Mouse (Mus musculus): Measurements from ENCODE around the gene Bricd5. TPM values are rescaled to one million over a fixed set of nuclear protein-coding genes. Genes with fewer than 3 reads are reported as not detected.

Bricd5 gene
- total and polyA plus RNA-seq, 3 experiments, result 0.98 TPM; not detected in 2

GRCm38 (mm10) chr17:24524734-24525133, 51.0 kb downstream of the Bricd5 start:
- no peaks in the 10 kb centered on the region for H3K9me3 ChIP-seq (replicated peaks; ENCODE audit: low read length)
- H3K27ac ChIP-seq (ENCODE audit: insufficient read depth, low read depth), result no peak overlapping the region
- H3K79me2 ChIP-seq (replicated peaks; ENCODE audit: control insufficient read depth, extremely low read depth, insufficient read depth, poor library complexity, severe bottlenecking), result peaks cover 77% of the 10 kb centered on the region
- peaks cover 23 to 66% of the 10 kb centered on the region in 2 experiments for H3K36me3 ChIP-seq (replicated peaks in 1 of 2; ENCODE audit: control insufficient read depth in 1 of 2, insufficient read depth in 1 of 2, low read length in 1 of 2)
- H3K27me3 ChIP-seq (replicated peaks), result no peaks in the 10 kb centered on the region
- DNase-seq (ENCODE audit: extremely low read depth), result no peak
- H3K4me3 ChIP-seq (replicated peaks in 1 of 3; ENCODE audit: low read depth in 2 of 3, low read length in 2 of 3, poor library complexity in 1 of 3), result no peak overlapping the region
- TF ChIP-seq SIN3A (IDR thresholded peaks at IDR 0.05; ENCODE audit: low read length), result no peak
- TF ChIP-seq KAT2A (IDR thresholded peaks at IDR 0.05; ENCODE audit: insufficient replicate concordance, low read length), result no peak
- TF ChIP-seq ZNF384 (IDR thresholded peaks at IDR 0.05; ENCODE audit: low read depth, low read length), result no peak
- TF ChIP-seq GABPA (IDR thresholded peaks at IDR 0.05; ENCODE audit: insufficient replicate concordance, low read depth, low read length), result no peak
- peaks cover 5 to 28% of the 10 kb centered on the region in 2 experiments for H3K4me1 ChIP-seq (ENCODE audit: control insufficient read depth in 1 of 2, insufficient read depth in 2 of 2)
- no peak overlapping the region for H3K9ac ChIP-seq (ENCODE audit: insufficient read depth, low read depth)
- in situ Hi-C loops (cut with MboI; ENCODE audit: low pct_ligation_motif_present, low pct_unique_long_range_greater_than_20kb, low sequenced_read_pairs), result no loop called here
- no peak overlapping the region for H3K4me2 ChIP-seq (ENCODE audit: insufficient read depth, low read depth, poor library complexity, severe bottlenecking)
- dilution Hi-C loops (cut with MboI; ENCODE audit: extremely low pct_ligation_motif_present, extremely low pct_unique_long_range_greater_than_20kb, low sequenced_read_pairs), result no loop called here

Other genes starting within 250 kb of the Bricd5 start
Only the 20 nearest of the 24 such genes appear.
- gene Abca17, start 122.8 kb upstream of the Bricd5 start, total RNA-seq (2012; rRNA removed), result not detected in 2 replicates
- 0.35 TPM in 1 of 2 replicates, not detected in the other for gene Abca17, start 122.8 kb upstream of the Bricd5 start, total RNA-seq (2014; rRNA removed)
- gene Abca17, start 122.8 kb upstream of the Bricd5 start, polyA plus RNA-seq (2012; ENCODE audit: insufficient read length, low read depth), result not detected in 2 replicates
- gene Abca3, start 121.9 kb upstream of the Bricd5 start, total RNA-seq (2012; rRNA removed), result 5.7 and 8.4 TPM in 2 replicates
- 3.9 and 4.0 TPM in 2 replicates for gene Abca3, start 121.9 kb upstream of the Bricd5 start, total RNA-seq (2014; rRNA removed)
- 8.7 and 9.1 TPM in 2 replicates for gene Abca3, start 121.9 kb upstream of the Bricd5 start, polyA plus RNA-seq (2012; ENCODE audit: insufficient read length, low read depth)
- 160 and 186 TPM in 2 replicates for gene Rnps1, start 59.3 kb upstream of the Bricd5 start, total RNA-seq (2012; rRNA removed)
- 288 and 302 TPM in 2 replicates for gene Rnps1, start 59.3 kb upstream of the Bricd5 start, total RNA-seq (2014; rRNA removed)
- 252 and 255 TPM in 2 replicates for gene Rnps1, start 59.3 kb upstream of the Bricd5 start, polyA plus RNA-seq (2012; ENCODE audit: insufficient read length, low read depth)
- gene Eci1, start 47.2 kb upstream of the Bricd5 start, total RNA-seq (2012; rRNA removed), result 97.4 and 122 TPM in 2 replicates
- 94.7 and 100 TPM in 2 replicates for gene Eci1, start 47.2 kb upstream of the Bricd5 start, total RNA-seq (2014; rRNA removed)
- 70.1 and 74.1 TPM in 2 replicates for gene Eci1, start 47.2 kb upstream of the Bricd5 start, polyA plus RNA-seq (2012; ENCODE audit: insufficient read length, low read depth)
- gene Dnase1l2, start 30.8 kb upstream of the Bricd5 start, total RNA-seq (2012; rRNA removed), result 1.5 and 1.6 TPM in 2 replicates
- 0.82 TPM in 2 replicates for gene Dnase1l2, start 30.8 kb upstream of the Bricd5 start, total RNA-seq (2014; rRNA removed)
- 1.1 and 1.3 TPM in 2 replicates for gene Dnase1l2, start 30.8 kb upstream of the Bricd5 start, polyA plus RNA-seq (2012; ENCODE audit: insufficient read length, low read depth)
- gene E4f1, start 3.6 kb upstream of the Bricd5 start, total RNA-seq (2012; rRNA removed), result 21.5 and 22.7 TPM in 2 replicates
- 10.0 and 10.2 TPM in 2 replicates for gene E4f1, start 3.6 kb upstream of the Bricd5 start, total RNA-seq (2014; rRNA removed)
- 16.2 and 17.4 TPM in 2 replicates for gene E4f1, start 3.6 kb upstream of the Bricd5 start, polyA plus RNA-seq (2012; ENCODE audit: insufficient read length, low read depth)
- 14.2 and 17.3 TPM in 2 replicates for gene Pgp, start 3.5 kb upstream of the Bricd5 start, total RNA-seq (2012; rRNA removed)
- gene Pgp, start 3.5 kb upstream of the Bricd5 start, total RNA-seq (2014; rRNA removed), result 31.1 and 41.8 TPM in 2 replicates
- gene Pgp, start 3.5 kb upstream of the Bricd5 start, polyA plus RNA-seq (2012; ENCODE audit: insufficient read length, low read depth), result 41.1 and 41.6 TPM in 2 replicates
- gene Mlst8, start 5.2 kb downstream of the Bricd5 start, total RNA-seq (2012; rRNA removed), result 10.0 and 13.6 TPM in 2 replicates
- 10.9 and 14.0 TPM in 2 replicates for gene Mlst8, start 5.2 kb downstream of the Bricd5 start, total RNA-seq (2014; rRNA removed)
- 21.8 and 24.7 TPM in 2 replicates for gene Mlst8, start 5.2 kb downstream of the Bricd5 start, polyA plus RNA-seq (2012; ENCODE audit: insufficient read length, low read depth)
- gene Caskin1, start 14.7 kb downstream of the Bricd5 start, total RNA-seq (2012; rRNA removed), result 0.08 and 0.21 TPM in 2 replicates
- gene Caskin1, start 14.7 kb downstream of the Bricd5 start, total RNA-seq (2014; rRNA removed), result not detected in 2 replicates
- 0.71 and 0.80 TPM in 2 replicates for gene Caskin1, start 14.7 kb downstream of the Bricd5 start, polyA plus RNA-seq (2012; ENCODE audit: insufficient read length, low read depth)
- gene Traf7, start 54.1 kb downstream of the Bricd5 start, total RNA-seq (2012; rRNA removed), result 122 and 127 TPM in 2 replicates
- gene Traf7, start 54.1 kb downstream of the Bricd5 start, total RNA-seq (2014; rRNA removed), result 109 and 114 TPM in 2 replicates
- gene Traf7, start 54.1 kb downstream of the Bricd5 start, polyA plus RNA-seq (2012; ENCODE audit: insufficient read length, low read depth), result 167 and 176 TPM in 2 replicates
- 1.3 and 2.2 TPM in 2 replicates for gene Rab26, start 60.3 kb downstream of the Bricd5 start, total RNA-seq (2012; rRNA removed)
- gene Rab26, start 60.3 kb downstream of the Bricd5 start, total RNA-seq (2014; rRNA removed), result 0.36 TPM in 1 of 2 replicates, not detected in the other
- 0.40 and 0.74 TPM in 2 replicates for gene Rab26, start 60.3 kb downstream of the Bricd5 start, polyA plus RNA-seq (2012; ENCODE audit: insufficient read length, low read depth)
- 11.1 and 13.4 TPM in 2 replicates for gene Pkd1, start 76.0 kb downstream of the Bricd5 start, total RNA-seq (2012; rRNA removed)
- 2.7 and 2.8 TPM in 2 replicates for gene Pkd1, start 76.0 kb downstream of the Bricd5 start, total RNA-seq (2014; rRNA removed)
- gene Pkd1, start 76.0 kb downstream of the Bricd5 start, polyA plus RNA-seq (2012; ENCODE audit: insufficient read length, low read depth), result 7.5 and 8.3 TPM in 2 replicates
- gene Tsc2, start 158.7 kb downstream of the Bricd5 start, total RNA-seq (2012; rRNA removed), result 35.2 and 35.4 TPM in 2 replicates
- 7.8 and 9.1 TPM in 2 replicates for gene Tsc2, start 158.7 kb downstream of the Bricd5 start, total RNA-seq (2014; rRNA removed)
- gene Tsc2, start 158.7 kb downstream of the Bricd5 start, polyA plus RNA-seq (2012; ENCODE audit: insufficient read length, low read depth), result 54.4 and 69.8 TPM in 2 replicates
- gene Nthl1, start 158.8 kb downstream of the Bricd5 start, total RNA-seq (2012; rRNA removed), result 21.9 and 24.0 TPM in 2 replicates
- 20.1 TPM in 2 replicates for gene Nthl1, start 158.8 kb downstream of the Bricd5 start, total RNA-seq (2014; rRNA removed)
- gene Nthl1, start 158.8 kb downstream of the Bricd5 start, polyA plus RNA-seq (2012; ENCODE audit: insufficient read length, low read depth), result 20.4 and 25.7 TPM in 2 replicates
- gene Slc9a3r2, start 176.4 kb downstream of the Bricd5 start, total RNA-seq (2012; rRNA removed), result 4.4 and 5.5 TPM in 2 replicates
- gene Slc9a3r2, start 176.4 kb downstream of the Bricd5 start, total RNA-seq (2014; rRNA removed), result 1.8 and 2.1 TPM in 2 replicates
- gene Slc9a3r2, start 176.4 kb downstream of the Bricd5 start, polyA plus RNA-seq (2012; ENCODE audit: insufficient read length, low read depth), result 4.8 and 5.1 TPM in 2 replicates
- not detected in 2 replicates for gene Npw, start 184.6 kb downstream of the Bricd5 start, total RNA-seq (2012; rRNA removed)
- gene Npw, start 184.6 kb downstream of the Bricd5 start, total RNA-seq (2014; rRNA removed), result not detected in 2 replicates
- gene Npw, start 184.6 kb downstream of the Bricd5 start, polyA plus RNA-seq (2012; ENCODE audit: insufficient read length, low read depth), result not detected in 2 replicates
- gene Zfp598, start 195.8 kb downstream of the Bricd5 start, total RNA-seq (2012; rRNA removed), result 27.9 and 31.8 TPM in 2 replicates
- 22.1 and 23.4 TPM in 2 replicates for gene Zfp598, start 195.8 kb downstream of the Bricd5 start, total RNA-seq (2014; rRNA removed)
- gene Zfp598, start 195.8 kb downstream of the Bricd5 start, polyA plus RNA-seq (2012; ENCODE audit: insufficient read length, low read depth), result 43.5 and 54.0 TPM in 2 replicates
- 2.2 and 3.9 TPM in 2 replicates for gene Syngr3, start 216.1 kb downstream of the Bricd5 start, total RNA-seq (2012; rRNA removed)
- gene Syngr3, start 216.1 kb downstream of the Bricd5 start, total RNA-seq (2014; rRNA removed), result 0.23 and 0.32 TPM in 2 replicates
- 0.33 and 0.35 TPM in 2 replicates for gene Syngr3, start 216.1 kb downstream of the Bricd5 start, polyA plus RNA-seq (2012; ENCODE audit: insufficient read length, low read depth)
- gene Gfer, start 222.3 kb downstream of the Bricd5 start, total RNA-seq (2012; rRNA removed), result 102 and 105 TPM in 2 replicates
- 67.6 and 69.1 TPM in 2 replicates for gene Gfer, start 222.3 kb downstream of the Bricd5 start, total RNA-seq (2014; rRNA removed)
- gene Gfer, start 222.3 kb downstream of the Bricd5 start, polyA plus RNA-seq (2012; ENCODE audit: insufficient read length, low read depth), result 94.8 and 100.0 TPM in 2 replicates
- gene Noxo1, start 222.3 kb downstream of the Bricd5 start, total RNA-seq (2012; rRNA removed), result 0.80 and 0.89 TPM in 2 replicates
- gene Noxo1, start 222.3 kb downstream of the Bricd5 start, total RNA-seq (2014; rRNA removed), result 0.47 and 0.54 TPM in 2 replicates
- 0.95 and 2.5 TPM in 2 replicates for gene Noxo1, start 222.3 kb downstream of the Bricd5 start, polyA plus RNA-seq (2012; ENCODE audit: insufficient read length, low read depth)